Mouse (Mus musculus): ENCODE measurements around the gene Maneal. TPM values are rescaled to one million over a fixed set of nuclear protein-coding genes. Genes with fewer than 3 reads are reported as not detected.

The Maneal gene
- total RNA-seq, 4 experiments from 2014 or later: 46.0 to 55.5 (median 50.6) TPM

- DNase-seq (ENCODE audit: low spot score in 2 of 2): peak; percentile 75 to 80
These were observed 12.2 kb downstream of the Maneal start for GRCm38 (mm10) chr4:124849631-124850260.

- DNase-seq (ENCODE audit: low spot score in 2 of 2): peak; percentile 78 to 89
These were observed 14.4 kb downstream of the Maneal start for GRCm38 (mm10) chr4:124847573-124847972.

GRCm38 (mm10) chr4:124843493-124843892, 18.5 kb downstream of the Maneal start:
- no peak for DNase-seq (ENCODE audit: low spot score in 2 of 2)

DNA sequence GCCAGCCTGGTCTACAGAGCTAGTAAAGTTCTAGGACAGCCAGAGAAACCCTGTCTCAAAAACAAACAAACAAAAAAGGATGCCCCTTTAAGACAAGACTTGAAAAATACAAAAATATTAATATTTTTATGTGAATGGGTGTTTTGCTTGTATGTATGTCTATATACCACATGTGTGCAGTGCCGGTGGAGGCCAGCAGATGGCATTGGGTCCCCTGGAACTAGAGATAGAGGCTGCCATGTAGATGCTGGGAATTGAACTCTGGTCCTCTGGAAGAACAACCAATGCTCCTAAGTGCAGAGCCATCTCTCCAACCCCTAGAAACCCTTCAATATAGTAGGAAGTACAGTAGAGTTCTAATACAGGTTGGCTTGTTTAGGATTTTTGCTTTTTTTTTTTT, 21.0 kb downstream of the Maneal start:
- no peak for DNase-seq (ENCODE audit: low spot score in 2 of 2)

DNA sequence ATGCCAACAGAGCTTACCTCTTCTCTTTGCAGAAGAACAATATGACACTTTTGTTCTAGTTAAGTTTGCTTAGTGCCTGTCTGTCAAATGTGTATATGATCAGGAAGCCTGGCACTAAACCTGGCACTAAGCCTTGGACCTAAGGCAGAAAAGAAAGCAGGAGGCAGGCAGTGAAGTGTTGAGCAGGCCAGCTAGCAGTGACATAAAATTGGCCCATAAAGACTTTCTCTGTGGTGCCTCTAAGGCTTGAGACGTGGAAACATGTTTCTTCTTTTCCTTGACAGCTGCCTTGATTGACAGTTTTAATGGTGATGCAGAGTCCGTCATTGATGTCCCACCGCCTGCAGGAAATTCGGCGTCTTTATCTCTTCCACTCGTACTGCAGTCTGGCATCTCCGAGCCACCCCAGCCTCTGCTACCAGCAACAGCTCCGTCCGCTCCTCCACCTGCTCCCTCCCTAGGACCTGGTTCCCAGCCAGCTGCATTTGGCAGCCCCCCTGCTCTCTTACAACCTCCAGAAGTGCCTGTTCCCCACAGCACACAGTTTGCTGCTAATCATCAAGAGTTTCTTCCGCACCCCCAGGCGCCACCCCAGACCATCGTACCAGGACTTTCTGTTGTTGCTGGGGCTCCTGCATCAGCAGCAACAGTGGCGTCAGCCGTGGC, 23.8 kb downstream of the Maneal start:
- no peak for DNase-seq (ENCODE audit: low spot score in 2 of 2)

DNA sequence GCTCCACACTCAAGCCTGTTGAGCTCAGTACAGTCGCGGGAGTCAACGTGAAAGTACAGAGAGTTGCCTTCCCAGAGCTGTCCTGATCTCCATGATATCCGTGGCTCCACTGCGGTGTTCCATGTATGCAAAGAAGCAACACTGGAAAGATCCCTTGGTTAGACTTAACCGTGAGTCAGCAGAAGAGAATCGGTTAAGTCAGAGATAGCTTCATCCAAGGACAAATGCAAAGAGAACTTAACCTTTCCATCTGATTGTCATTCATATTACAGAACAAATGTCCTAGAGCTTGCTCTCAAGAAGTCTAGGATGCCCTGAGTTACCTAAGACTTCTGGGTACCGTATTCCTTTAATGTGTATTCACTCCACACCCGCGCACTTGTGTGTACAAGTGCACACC, 29.2 kb downstream of the Maneal start:
- no peak for DNase-seq (ENCODE audit: low spot score in 2 of 2)

DNA sequence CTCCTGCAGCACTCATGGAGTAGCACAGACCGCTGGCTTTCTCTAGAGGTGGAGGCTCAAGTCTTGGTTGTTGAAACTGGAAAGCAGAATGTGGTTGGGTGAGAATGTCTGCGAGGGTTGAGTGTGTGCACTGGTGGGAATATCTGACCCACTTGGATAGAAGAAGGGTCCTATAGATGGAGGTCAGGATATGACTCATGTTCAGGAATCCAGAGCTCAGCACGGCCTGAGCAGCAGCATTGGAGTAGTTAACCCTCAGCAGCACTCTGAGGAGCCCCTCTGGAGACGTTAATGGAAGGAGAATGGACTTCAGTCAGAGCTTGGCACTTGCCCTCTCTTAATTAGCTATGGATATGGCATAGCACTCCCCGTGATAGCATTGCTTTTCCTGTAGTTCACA, 32.3 kb downstream of the Maneal start:
- no peak for DNase-seq (ENCODE audit: low spot score in 2 of 2)

- no peak for DNase-seq (ENCODE audit: low spot score in 2 of 2)
These were observed 36.5 kb downstream of the Maneal start for GRCm38 (mm10) chr4:124825371-124825965.

GRCm38 (mm10) chr4:124824967-124825366, 37.0 kb downstream of the Maneal start:
- no peak for DNase-seq (ENCODE audit: low spot score in 2 of 2)

DNA sequence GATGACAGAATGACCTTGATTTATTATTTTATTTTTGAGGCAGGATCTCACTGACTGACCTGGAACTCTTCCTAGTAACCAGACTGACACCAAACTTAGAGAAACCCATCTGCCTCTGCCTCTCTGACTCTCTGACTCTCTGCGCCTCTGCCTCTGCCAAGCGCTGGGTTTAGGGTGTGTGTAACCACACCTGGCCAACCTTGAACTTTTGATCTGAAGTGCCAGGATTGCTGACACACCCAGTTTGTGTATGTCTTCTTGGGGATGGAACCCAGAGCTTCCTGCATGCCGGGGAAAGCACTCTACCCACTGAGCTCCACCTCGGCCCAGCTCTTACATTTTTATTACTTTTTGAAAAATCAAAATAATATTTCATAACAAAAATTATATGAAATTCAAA, 43.1 kb downstream of the Maneal start:
- DNase-seq (ENCODE audit: low spot score in 2 of 2): no peak

- DNase-seq (ENCODE audit: low spot score in 2 of 2): no peak
These were observed 44.2 kb downstream of the Maneal start for GRCm38 (mm10) chr4:124817803-124818202.

DNA sequence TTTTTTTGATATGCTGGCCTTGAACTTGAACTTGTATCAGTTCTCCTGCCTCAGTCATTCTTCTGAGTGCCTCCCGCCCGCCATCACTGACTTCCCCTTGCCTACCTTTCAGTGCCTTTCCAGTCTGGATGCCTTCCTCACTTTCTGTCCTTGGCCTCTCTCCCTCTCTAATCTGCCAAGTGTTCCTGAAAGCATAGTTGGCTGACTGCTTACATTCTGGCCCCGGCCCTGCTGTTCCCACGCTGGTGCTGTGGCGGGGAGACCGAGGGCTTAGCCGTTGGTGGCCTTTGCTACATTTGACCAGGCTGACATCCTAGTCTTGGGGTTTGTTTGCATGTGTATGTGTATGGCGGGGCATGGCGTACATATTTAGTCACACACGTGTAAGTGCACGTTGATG, 46.1 kb downstream of the Maneal start:
- no peak for DNase-seq (ENCODE audit: low spot score in 2 of 2)

- DNase-seq (ENCODE audit: low spot score in 2 of 2): peak; percentile 54 to 68
These were observed 50.5 kb downstream of the Maneal start for GRCm38 (mm10) chr4:124811347-124811975.

DNA sequence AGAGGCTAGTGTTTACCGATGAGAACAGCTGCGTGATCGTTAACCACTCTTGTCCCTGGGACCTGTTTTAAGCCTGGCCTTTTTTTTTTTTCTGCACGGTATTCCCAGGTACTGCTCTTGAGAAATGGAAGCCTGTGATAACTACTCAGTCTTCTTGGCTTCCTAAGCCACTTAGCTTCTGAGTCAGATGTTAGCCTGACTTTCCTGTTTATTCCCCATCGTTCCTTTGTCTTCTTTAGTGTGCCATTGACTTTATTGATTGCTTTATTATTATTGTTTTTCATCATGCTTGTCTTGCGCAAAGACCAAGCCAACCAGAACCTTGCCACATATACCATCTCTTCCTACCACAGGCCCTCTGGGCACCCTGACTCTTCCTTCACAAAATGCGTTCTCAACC, 51.9 kb downstream of the Maneal start:
- no peak for DNase-seq (ENCODE audit: low spot score in 2 of 2)

DNA sequence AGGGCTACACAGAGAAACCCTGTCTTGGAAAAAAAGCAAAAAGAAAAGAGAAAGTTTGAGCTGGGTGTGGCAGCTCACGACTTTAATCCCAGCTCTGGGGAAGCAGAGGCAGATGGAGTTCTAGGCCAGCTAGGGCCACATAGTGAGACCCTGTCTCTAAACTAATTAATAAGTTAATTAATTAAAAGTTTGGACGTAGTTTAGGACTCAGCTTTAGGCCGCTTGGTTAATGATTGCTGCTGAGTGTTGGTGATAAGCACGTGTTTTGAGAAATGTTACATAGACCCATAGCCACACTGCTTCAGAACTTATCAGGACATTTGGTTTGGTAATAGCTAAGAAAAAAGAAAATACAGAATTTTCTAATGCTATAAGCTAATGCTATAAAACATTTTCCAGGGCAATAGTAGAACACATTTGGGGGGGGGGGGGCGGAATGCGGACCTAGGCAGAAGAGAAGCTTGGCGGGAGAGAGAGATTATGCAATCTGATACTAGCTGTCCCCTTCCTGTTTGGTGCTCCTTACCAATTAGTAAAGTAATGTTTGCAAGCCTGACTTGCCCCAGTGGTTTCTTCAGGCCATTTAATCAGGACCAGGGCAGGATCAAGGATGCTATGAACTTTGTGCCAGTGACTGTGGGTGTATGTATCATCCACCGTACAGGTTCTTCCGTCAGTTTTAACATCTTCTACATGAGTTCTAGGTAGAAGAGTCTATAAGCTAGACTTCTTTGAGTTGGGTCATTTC, 52.7 kb downstream of the Maneal start:
- DNase-seq (ENCODE audit: low spot score in 2 of 2): no peak

DNA sequence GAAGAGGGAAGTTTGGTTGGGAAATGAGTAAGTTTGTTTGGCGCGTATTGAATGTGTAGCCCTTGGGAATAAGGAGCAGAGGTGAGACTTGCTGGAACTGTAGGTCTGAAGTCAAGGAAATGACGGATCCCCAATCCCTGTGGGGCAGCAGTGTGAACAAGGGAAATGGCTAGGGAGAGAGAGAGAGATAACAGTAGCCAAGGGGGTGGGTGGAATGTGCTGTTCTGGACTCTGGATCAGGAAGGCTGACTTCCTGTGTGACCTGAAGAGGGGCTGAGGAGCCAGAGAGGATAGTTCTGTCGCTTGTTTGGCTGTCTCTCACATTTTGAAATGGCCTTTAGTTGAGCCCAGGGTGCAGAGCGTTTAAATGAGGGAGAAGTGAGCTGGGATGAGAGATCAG, 53.5 kb downstream of the Maneal start:
- DNase-seq (ENCODE audit: low spot score in 2 of 2): no peak

Other genes starting within 250 kb of the Maneal start
- 10 to 100 TPM; 39.6 to 42.8 (median 40.0) TPM for gene Pou3f1, start 205.4 kb downstream of the Maneal start, total RNA-seq (2022)
- 10 to 100 TPM; 15.3 to 18.3 (median 16.4) TPM for gene Utp11, start 168.6 kb downstream of the Maneal start, total RNA-seq (2022)
- gene Fhl3, start 161.5 kb downstream of the Maneal start, total RNA-seq (2022): 1 to 10 TPM; 1.6 to 2.9 (median 2.0) TPM
- 10 to 100 TPM; 33.8 to 39.5 (median 36.0) TPM for gene Sf3a3, start 147.4 kb downstream of the Maneal start, total RNA-seq (2022)
- gene Inpp5b, start 120.3 kb downstream of the Maneal start, total RNA-seq (2022): 10 to 100 TPM; 45.2 to 60.9 (median 49.3) TPM
- gene Mtf1, start 60.1 kb downstream of the Maneal start, total RNA-seq (2022): 10 to 100 TPM; 27.0 to 32.3 (median 27.9) TPM
- gene Yrdc, start 11.5 kb downstream of the Maneal start, total RNA-seq (2022): 10 to 100 TPM; 34.1 to 42.4 (median 40.9) TPM
- gene 1110065P20Rik, start 11.0 kb downstream of the Maneal start, total RNA-seq (2022): 10 to 100 TPM; 75.8 to 80.7 (median 78.8) TPM
- 10 to 100 TPM; 39.3 to 49.8 (median 44.4) TPM for gene Epha10, start 18.7 kb upstream of the Maneal start, total RNA-seq (2022)
- gene 9930104L06Rik, start 74.9 kb upstream of the Maneal start, total RNA-seq (2022): 10 to 100 TPM; 19.6 to 26.9 (median 25.3) TPM
- gene Cdca8, start 77.1 kb upstream of the Maneal start, total RNA-seq (2022): 1 to 10 TPM; 1.2 to 2.0 (median 1.2) TPM
- 1 to 10 TPM; 5.4 to 8.8 (median 7.9) TPM for gene Rspo1, start 124.3 kb upstream of the Maneal start, total RNA-seq (2022)
- 10 to 100 TPM; 53.7 to 69.5 (median 63.4) TPM for gene Gnl2, start 154.4 kb upstream of the Maneal start, total RNA-seq (2022)
- 1 to 10 TPM in 2 of 4 experiments, under 1 TPM in 2; 0.62 to 1.4 (median 1.2) TPM for gene Dnali1, start 203.5 kb upstream of the Maneal start, total RNA-seq (2022)
- 10 to 100 TPM; 14.1 to 16.4 (median 14.7) TPM for gene Snip1, start 204.5 kb upstream of the Maneal start, total RNA-seq (2022)
- gene Meaf6, start 223.0 kb upstream of the Maneal start, total RNA-seq (2022): 100 to 1,000 TPM; 103 to 122 (median 110) TPM